Mouse (Mus musculus) kidney, adult 2 months (tissue): ENCODE results near the gene H2al1b.
"Not testable (repeated sequence)": the region's sequence is repeated elsewhere in the genome, so short reads cannot be mapped to it uniquely, and the experiment has no call there.

Source experiments
- CTCF ChIP-seq: fragments of 200-500 bp; conservative IDR thresholded peaks from 2 replicates; pipeline ENCODE4 v1.5.1; 2011; ENCODE audit warnings: low read depth, mild to moderate bottlenecking, control low read depth, low read length, moderate library complexity, mixed read lengths; ENCODE audit not compliant: insufficient read depth, insufficient read length
- POLR2A ChIP-seq: fragments of 200-500 bp; IDR thresholded peaks from one replicate; pipeline ENCODE4 v1.6.1; 2011; ENCODE audit warnings: low read depth, low read length, control low read depth

DNA sequence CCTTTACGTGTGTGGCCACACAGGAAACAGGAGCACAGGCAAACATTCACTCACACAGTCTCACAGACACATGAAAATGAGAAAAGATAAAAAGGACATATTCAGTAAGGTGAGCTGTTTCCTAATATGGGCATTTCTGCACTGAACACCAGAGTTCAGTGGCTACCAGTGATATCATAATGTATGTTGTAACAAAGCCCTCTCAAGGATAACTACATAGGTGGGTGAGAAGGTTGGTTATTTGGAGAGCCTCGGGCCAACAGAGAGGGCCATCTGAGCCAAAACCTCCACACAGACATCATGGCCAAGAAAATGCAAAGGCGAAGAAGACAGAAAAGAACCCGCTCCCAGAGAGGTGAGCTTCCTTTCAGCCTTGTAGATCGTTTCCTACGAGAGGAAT, 6.3 kb downstream of the H2al1b start, which contains the start of gene H2al1d:
- TF ChIP-seq POLR2A, CTCF: not testable (repeated sequence)
